Mouse (Mus musculus): ENCODE results near the gene Spaca1.
"Not testable (repeated sequence)": the region's sequence is repeated elsewhere in the genome, so short reads cannot be mapped to it uniquely, and the experiment has no call there.

The Spaca1 gene

DNA sequence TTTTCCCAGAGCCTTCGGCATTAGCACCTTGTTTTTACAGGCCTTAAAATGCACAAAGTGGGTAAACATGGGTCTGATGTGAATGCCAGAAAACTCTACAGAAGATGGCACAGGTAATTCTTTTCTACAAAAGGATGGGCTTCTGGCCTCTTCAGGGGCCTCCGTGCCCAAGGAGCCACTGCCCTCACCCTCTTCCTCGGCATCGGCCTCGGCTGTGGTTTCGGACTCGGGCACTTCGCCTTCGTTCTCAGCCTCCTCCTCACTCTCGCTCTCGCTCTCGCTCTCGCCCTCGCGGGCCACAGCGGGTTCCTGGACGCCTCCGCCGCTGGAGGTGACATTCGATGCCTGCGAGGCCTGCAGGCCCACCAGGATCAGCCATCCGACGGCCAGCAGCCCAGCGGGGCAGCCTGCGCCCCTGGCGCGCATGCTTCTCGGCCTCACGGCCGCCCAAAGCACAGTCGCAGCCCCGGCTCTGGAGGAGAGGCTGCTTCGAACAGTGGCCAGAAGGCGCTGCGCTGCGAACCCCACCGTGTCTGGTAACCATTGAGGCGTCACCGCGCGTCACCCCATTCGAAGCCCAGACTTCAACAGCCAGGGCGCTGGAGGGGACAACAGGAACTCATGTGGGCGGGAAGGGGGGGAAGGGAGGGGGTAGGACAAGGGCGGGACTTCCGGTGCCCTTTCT, at the start of gene Spaca1:
Gene Spaca1 (minus strand): TSS at position 621 of the 685 bp plus-strand sequence.
- in situ Hi-C loops (cut with MboI, MseI): no loop called here

DNA sequence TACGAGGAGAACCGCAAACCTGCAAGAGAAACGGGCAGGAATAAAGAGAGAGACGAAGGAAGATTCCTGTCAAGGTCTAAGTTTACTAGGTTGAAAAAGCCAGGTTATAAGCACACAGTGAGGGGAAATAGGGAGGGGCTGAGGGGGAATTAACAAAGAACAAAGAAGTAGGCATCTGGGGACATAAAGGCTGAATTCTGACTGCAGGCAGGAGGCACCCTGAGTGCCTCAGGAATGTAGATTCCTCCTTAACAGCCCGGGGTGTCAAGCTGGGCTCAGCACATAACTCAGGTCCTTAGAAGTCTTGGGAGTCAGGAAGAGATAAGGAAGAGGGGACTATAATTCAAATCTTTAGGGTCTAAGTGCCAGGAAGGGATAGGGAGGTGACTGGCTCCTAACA, 37.3 kb upstream of the Spaca1 start:
- in situ Hi-C loops (cut with MboI, MseI): not testable (repeated sequence)

DNA sequence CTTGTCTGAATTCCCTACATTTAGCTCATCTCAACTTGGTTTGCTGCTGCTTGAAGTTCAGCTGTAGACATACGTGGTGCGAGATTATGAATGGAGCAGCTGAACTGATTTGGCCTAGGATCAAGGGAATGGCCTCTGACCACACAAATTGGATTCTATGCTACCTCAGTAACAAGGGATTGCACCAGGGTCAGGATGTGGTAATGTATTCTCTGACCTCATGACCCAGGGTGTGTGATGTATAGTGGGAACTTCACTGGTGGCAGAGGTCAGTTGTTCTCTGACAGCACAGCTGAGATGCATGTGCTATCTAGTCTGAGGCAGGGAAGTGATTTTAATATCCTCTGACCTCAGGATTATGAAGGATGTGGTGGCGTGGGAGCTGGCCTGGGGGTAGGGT, 31.1 kb upstream of the Spaca1 start:
- in situ Hi-C loops (cut with MboI, MseI): no loop called here

DNA sequence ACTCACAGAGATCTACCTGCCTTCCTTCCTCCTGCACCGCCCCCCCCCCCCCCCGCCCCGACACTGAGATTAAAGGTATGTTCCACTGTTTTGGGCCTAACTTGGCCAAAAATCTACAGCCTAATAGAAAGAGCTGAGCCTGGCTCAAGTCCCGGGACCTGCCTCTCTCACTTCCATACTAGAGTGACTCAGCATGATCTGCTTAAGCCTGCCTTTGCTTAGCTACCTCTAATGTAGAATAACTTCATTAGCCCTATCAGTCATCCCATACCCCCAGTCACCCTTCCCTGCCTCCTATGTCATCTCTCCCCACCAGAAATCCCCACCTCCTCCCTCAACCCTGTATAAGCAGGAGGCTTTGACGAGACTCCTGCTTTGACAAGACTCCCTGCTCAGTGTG, 19.0 kb upstream of the Spaca1 start:
- in situ Hi-C loops (cut with MboI, MseI): no loop called here

DNA sequence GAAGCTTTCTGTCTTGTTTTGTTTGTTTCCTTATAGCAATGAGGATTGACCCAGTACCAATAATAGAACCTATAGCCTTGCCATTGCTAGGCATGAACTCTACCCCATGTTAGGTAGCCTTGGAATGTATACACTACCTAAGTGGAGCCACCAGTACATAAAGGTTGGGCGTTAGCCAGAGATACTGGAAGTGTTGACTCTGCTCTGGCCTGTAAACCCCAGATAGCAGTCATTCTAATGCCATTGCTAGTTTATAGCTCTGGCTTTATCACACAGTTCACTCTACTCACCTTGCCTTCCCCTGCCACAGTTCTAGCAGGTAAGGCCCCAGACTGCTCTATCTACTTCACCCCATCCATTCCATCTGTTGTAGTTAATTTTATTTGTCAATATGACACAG, 8.3 kb upstream of the Spaca1 start:
- in situ Hi-C loops (cut with MboI, MseI): no loop called here

DNA sequence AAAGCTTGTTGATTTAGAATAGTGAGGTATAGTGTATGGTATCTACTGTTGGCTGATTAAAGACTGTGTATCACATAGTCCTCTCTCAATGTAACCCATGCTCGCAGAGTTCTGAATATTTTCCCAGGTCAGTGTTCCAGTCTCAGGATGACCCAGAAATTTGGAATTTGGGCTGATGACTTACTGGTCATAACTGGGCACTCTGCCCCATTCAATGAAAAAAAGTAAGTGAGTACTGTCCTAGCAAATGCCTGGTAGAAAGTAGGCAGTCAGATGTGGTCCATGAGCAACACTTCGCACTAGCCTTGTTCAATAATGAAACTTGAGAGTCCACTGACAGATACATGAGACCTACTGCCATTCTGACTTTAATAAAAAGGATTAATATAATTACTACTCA, 23.2 kb downstream of the Spaca1 start:
- in situ Hi-C loops (cut with MboI, MseI): no loop called here

DNA sequence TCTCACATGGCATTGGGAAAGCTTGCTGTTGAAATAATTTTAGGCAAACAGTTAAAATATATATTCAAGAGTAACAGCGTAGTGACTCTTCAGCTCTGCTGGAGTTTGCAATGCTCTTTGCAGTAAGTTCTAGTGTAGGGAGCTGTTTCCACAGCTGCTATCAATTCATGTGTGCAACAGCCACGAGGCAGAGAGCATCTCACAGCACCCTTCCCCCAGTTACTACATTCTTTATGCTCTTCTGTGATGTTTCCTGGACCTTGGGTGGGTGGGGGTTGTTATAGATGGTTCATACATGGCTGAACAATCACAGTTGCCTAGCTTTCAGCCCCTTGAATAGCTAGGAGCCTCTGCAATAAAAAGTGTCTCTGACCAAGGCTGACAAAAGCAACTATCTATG, 28.5 kb downstream of the Spaca1 start:
- in situ Hi-C loops (cut with MboI, MseI): no loop called here

DNA sequence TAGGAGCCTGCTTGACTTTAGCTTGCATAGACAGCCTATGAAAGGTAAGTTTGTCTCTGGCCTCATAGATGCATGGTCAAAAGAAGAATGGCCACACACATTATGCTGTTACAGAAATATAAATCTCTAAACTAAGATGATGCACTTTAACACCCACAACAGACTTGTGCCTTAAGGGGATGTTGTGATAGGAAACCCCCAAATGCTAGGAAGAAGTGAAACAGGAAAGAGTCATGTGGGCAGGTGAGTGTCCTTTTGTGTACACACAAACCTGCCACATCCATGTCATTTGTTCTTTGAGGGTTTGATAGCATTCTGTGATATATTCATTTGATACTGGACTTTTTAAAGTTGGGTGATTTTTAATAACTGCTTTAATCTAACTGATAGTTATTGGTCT, 53.6 kb downstream of the Spaca1 start:
- in situ Hi-C loops (cut with MboI, MseI): loop anchor here in 1 of 2 experiments (10.0 kb wide), 1 partner anchor 1852 kb away; no protein-coding TSS in a partner anchor

DNA sequence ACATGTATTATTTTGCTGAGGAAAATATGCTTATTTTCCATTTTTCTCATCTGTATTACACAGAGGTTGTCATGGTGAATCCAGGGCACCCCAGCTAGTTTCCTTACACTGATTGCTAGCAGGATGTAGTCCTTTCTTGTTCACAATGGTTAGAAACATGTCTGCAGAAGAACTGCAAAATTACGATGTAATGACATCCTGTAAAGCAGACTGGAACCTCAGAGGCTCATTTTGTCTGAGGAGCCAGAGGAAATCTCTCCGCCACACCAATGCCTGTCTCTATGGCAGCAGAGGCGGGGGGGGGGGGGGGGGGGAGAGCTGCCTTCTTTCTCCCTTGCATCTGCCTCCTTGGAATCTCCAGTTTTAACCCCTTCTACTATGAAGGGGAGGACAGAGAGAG, 57.3 kb downstream of the Spaca1 start:
- in situ Hi-C loops (cut with MboI, MseI): loop anchor here in 1 of 2 experiments (10.0 kb wide), 1 partner anchor 1848 kb away; no protein-coding TSS in a partner anchor

DNA sequence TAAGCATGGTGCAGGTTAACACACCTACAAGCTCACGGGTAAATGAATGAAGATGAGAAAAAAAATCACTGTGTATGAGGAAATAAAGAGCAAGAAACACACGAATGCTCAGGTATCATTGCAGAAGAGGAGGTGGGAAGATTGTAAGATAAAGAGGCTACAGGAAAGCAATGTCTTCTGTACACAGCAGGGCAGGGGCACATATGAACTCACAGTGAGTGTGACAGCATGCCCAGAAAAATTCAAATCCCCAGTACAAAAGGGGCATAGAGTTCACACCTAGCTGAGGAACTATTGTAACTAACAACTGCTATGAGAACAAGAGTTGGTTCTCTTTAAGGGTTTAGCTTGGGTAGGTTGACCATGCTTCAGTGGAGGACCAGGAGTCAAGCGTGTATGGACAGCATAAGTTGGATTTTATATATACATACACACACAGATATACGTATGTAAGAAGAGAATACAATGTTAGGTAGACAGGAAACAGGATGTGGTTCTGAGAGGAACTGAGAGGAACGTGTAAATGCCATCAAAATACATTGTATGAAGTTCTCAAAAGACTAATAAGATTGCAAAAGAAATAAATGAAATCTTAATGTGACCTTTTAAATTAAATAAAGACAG, 61.4 kb downstream of the Spaca1 start:
- in situ Hi-C loops (cut with MboI, MseI): no loop called here
